Mouse (Mus musculus) heart, embryonic 16.5 days (tissue): ENCODE results near the gene Zfp219. TPM values are rescaled to one million over a fixed set of nuclear protein-coding genes. Genes with fewer than 3 reads are reported as not detected.
"Not testable (repeated sequence)": the region's sequence is repeated elsewhere in the genome, so short reads cannot be mapped to it uniquely, and the experiment has no call there.

ENCODE experiments used
- ATAC-seq: fragments of 200-750 bp; cut with Nextera tagmentation; replicated peaks from 2 replicates; pipeline ENCODE4 v1.8.0; 2017; ENCODE audit warnings: moderate number of reproducible peaks; ENCODE audit not compliant: insufficient read depth, low FRiP score; ENCODE audit errors: extremely low read depth
- H3K27ac ChIP-seq: fragments of 300-500 bp; sonication (generic); 2 replicates; pipeline ENCODE4 v1.5.1; 2014; ENCODE audit warnings: mild to moderate bottlenecking, low read length, control low read depth, moderate library complexity
- H3K27me3 ChIP-seq: fragments of 300-500 bp; sonication (generic); 2 replicates; pipeline ENCODE4 v1.6.1; 2014; ENCODE audit warnings: low read length, mixed read lengths; ENCODE audit not compliant: control insufficient read depth, insufficient read depth
- H3K36me3 ChIP-seq: fragments of 300-500 bp; sonication (generic); 2 replicates; pipeline ENCODE4 v1.6.1; 2014; ENCODE audit not compliant: control insufficient read depth, insufficient read depth
- H3K4me1 ChIP-seq: fragments of 300-500 bp; sonication (generic); 2 replicates; pipeline ENCODE4 v1.6.1; 2014; ENCODE audit warnings: low read length, mixed read lengths; ENCODE audit not compliant: control insufficient read depth, insufficient read depth
- H3K4me2 ChIP-seq: fragments of 300-500 bp; sonication (generic); 2 replicates; pipeline ENCODE4 v1.6.1; 2014; ENCODE audit warnings: low read depth, mild to moderate bottlenecking, control low read depth, low read length
- H3K4me3 ChIP-seq: fragments of 300-500 bp; sonication (generic); 2 replicates; pipeline ENCODE4 v1.5.1; 2014; ENCODE audit warnings: mild to moderate bottlenecking, control low read depth, low read length
- H3K9ac ChIP-seq: fragments of 300-500 bp; sonication (generic); 2 replicates; pipeline ENCODE4 v1.6.1; 2014; ENCODE audit warnings: low read length, control low read depth
- H3K9me3 ChIP-seq: fragments of 300-500 bp; sonication (generic); replicated peaks from 2 replicates; pipeline ENCODE4 v1.6.1; 2016; ENCODE audit warnings: low read length; ENCODE audit not compliant: control insufficient read depth
- WGBS: fragments of 180-500 bp; shearing (Covaris S2); extraction: QIAGEN DNeasy Blood & Tissue Kit; methylation state at CpG from one replicate; pipeline ENCODE4 v1.1.7; 2014; 5-methylcytosine and 5-hydroxymethylcytosine counted together
- polyA plus RNA-seq: library from polyadenylated mRNA; unstranded; fragments of >200 nt; fragmentation: Nextera tagmentation; extraction: Ambion mirVana; gene quantifications from 2 replicates; pipeline ENCODE4 v1.2.1, GENCODE M21; 2015

Zfp219 gene
- polyA plus RNA-seq = 18.7 and 19.7 TPM in 2 replicates

- Histone ChIP-seq H3K4me1 (peaks cover 23% of the 10 kb centered on the region), H3K27ac (peak within 1 kb of the TSS; percentile 100), H3K4me3 (peak within 1 kb of the TSS; percentile 77), H3K4me2 (peak within 1 kb of the TSS; percentile 68), H3K27me3 (no peaks in the 10 kb centered on the region), H3K36me3 (no peaks in the 10 kb centered on the region), H3K9me3 (no peaks in the 10 kb centered on the region), H3K9ac (peak within 1 kb of the TSS; percentile 92)
- 9% methylated on average over 15 of the region's 15 CpGs for WGBS
- ATAC-seq = peak; percentile 65
These were observed at the start of gene Zfp219 for GRCm38 (mm10) chr14:52020486-52021137. Gene Zfp219, minus strand, starts transcription at chr14:52020733.

DNA sequence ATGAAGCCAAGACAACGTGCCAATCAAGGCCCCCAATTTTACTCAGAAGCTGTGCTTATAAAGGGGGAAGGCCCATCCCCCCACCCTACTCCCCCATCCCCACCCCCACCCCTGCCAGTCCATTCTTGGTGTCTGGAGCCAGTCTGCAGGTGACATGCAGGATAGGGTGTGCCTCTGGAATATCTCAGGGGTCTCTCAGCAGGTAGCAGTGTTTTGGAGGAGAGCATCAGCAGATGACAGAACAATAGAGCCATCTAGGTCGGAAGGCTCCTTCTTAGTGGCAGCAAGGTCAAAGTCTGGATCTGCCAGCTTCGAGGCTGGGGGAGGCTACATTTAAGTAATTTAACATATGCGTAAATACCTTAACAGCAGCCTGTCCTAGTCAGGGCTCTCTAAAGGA lies 45.6 kb upstream of the Zfp219 start:
- Histone ChIP-seq H3K27me3 (no peaks in the 10 kb centered on the region), H3K9me3 (no peaks in the 10 kb centered on the region), H3K4me3 (no peak overlapping the region), H3K4me1 (no peaks in the 10 kb centered on the region), H3K27ac (no peak overlapping the region), H3K4me2 (no peak overlapping the region), H3K36me3 (no peaks in the 10 kb centered on the region), H3K9ac (no peak overlapping the region)
- WGBS = 43% methylated on average over 4 of the region's 4 CpGs
- no peak for ATAC-seq

- 77% methylated on average over 8 of the region's 8 CpGs for WGBS
- H3K4me3 ChIP-seq = no peak overlapping the region
- no peaks in the 10 kb centered on the region for H3K36me3 ChIP-seq
- no peak overlapping the region for H3K27ac ChIP-seq
- H3K9ac ChIP-seq = no peak overlapping the region
- ATAC-seq = no peak
- no peaks in the 10 kb centered on the region for H3K27me3 ChIP-seq
- no peaks in the 10 kb centered on the region for H3K4me1 ChIP-seq
- H3K9me3 ChIP-seq = no peaks in the 10 kb centered on the region
- H3K4me2 ChIP-seq = no peak overlapping the region
These were observed 41.3 kb upstream of the Zfp219 start for GRCm38 (mm10) chr14:52061798-52062197.

- H3K9me3 ChIP-seq = no peaks in the 10 kb centered on the region
- H3K4me3 ChIP-seq = no peak overlapping the region
- WGBS = 86% methylated on average over 1 of the region's 1 CpGs
- H3K4me1 ChIP-seq = no peaks in the 10 kb centered on the region
- no peak overlapping the region for H3K9ac ChIP-seq
- no peak overlapping the region for H3K27ac ChIP-seq
- no peaks in the 10 kb centered on the region for H3K36me3 ChIP-seq
- no peak for ATAC-seq
- no peaks in the 10 kb centered on the region for H3K27me3 ChIP-seq
- no peak overlapping the region for H3K4me2 ChIP-seq
These were observed 40.3 kb upstream of the Zfp219 start for GRCm38 (mm10) chr14:52060800-52061199.

- WGBS = 54% methylated on average over 4 of the region's 4 CpGs
- H3K27ac ChIP-seq = no peak overlapping the region
These were observed 39.4 kb upstream of the Zfp219 start for GRCm38 (mm10) chr14:52059982-52060381.

GRCm38 (mm10) chr14:52052720-52053119 lies 32.2 kb upstream of the Zfp219 start:
- H3K36me3 ChIP-seq, H3K9ac ChIP-seq, H3K9me3 ChIP-seq, H3K4me1 ChIP-seq, H3K4me3 ChIP-seq, H3K4me2 ChIP-seq, ATAC-seq, H3K27ac ChIP-seq, H3K27me3 ChIP-seq: not testable (repeated sequence)
- 86% methylated on average over 3 of the region's 3 CpGs for WGBS

More at GRCm38 (mm10) chr14:52059982-52060381, 39.4 kb upstream of the Zfp219 start:
- H3K9ac ChIP-seq = no peak overlapping the region
- H3K4me1 ChIP-seq = no peaks in the 10 kb centered on the region
- no peaks in the 10 kb centered on the region for H3K9me3 ChIP-seq
- H3K4me3 ChIP-seq = no peak overlapping the region
- no peak overlapping the region for H3K4me2 ChIP-seq
- no peaks in the 10 kb centered on the region for H3K27me3 ChIP-seq
- H3K36me3 ChIP-seq = no peaks in the 10 kb centered on the region
- no peak for ATAC-seq

DNA sequence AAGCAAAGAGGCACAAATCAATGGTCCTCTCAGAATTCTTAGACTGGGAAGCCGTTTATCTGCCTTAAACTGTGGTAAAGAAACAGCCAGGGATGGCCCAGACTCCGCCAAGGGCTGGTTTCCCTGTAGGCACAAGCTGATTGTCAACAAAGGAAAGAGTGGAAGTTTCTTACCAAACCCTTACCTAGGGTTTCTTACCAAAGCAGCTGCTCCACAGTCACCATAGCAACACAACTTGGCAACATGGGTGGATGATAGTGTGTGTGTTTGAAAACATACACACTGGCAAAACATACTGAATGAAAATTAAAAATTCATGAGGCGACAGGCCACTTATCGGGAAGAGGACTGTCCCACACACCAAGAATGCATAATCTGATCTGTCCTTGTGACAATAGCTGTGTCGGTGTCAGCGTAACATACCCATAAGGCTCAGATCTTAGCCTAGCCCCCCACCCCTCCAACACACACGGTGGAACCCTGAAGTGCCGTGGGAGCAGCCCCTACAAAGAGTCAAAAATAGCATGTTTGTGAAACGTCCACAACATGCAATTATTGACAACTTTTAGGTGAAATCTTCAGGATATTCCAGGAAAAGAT lies 25.5 kb upstream of the Zfp219 start:
- Histone ChIP-seq H3K9ac (no peak overlapping the region), H3K9me3 (no peaks in the 10 kb centered on the region), H3K4me2 (no peak overlapping the region), H3K36me3 (no peaks in the 10 kb centered on the region), H3K27me3 (no peaks in the 10 kb centered on the region), H3K4me3 (no peak overlapping the region), H3K27ac (no peak overlapping the region), H3K4me1 (peaks cover 3% of the 10 kb centered on the region; the same call in 1 of the 2 replicates)
- ATAC-seq = no peak
- WGBS = 73% methylated on average over 9 of the region's 9 CpGs

DNA sequence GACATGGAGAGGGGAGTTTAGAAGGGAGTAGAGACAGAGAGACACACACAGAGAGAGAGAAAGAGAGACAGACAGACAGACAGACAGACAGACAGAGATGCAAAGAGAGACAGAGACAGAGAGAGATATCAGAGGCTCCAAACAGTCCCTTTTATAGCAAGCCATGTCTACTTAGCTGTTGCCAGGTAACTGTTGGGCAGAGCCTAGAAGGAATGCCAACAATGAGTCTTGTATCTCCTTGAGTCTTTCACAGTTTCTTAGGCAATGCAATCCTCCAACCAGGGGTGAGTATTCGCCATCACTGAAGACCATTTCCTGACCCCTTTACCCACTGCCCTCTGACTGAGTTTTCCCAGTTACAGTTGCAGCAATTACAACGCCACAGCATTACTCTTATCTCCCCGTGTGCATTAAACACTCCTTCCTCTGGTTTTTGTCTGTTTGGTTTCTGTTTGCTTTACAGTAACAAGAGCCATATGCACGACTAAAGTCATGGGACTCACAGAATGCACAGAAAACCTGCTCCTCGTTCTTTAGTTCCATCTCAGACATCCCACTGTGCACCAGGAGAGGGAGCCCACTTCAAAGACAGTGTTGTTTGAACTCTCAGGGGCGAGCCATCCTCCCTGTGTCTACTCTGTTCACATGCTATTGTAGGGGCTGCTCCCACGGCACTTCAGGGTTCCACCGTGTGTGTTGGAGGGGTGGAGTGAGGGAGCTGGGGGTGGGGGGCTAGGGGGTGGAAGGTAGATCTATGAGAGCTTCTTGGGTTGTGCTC lies 24.6 kb upstream of the Zfp219 start:
- no peaks in the 10 kb centered on the region for H3K9me3 ChIP-seq
- H3K4me3 ChIP-seq = no peak overlapping the region
- H3K27ac ChIP-seq = no peak overlapping the region
- peaks cover 3% of the 10 kb centered on the region; the same call in 1 of the 2 replicates for H3K4me1 ChIP-seq
- no peaks in the 10 kb centered on the region for H3K27me3 ChIP-seq
- ATAC-seq = peak; percentile 63; the same call in 1 of the 2 replicates
- WGBS = 5% methylated on average over 8 of the region's 8 CpGs
- no peak overlapping the region for H3K9ac ChIP-seq
- H3K4me2 ChIP-seq = peak overlapping the region; percentile 36; the same call in 1 of the 2 replicates
- no peaks in the 10 kb centered on the region for H3K36me3 ChIP-seq

- H3K4me3 ChIP-seq = no peak overlapping the region
- H3K27ac ChIP-seq = no peak overlapping the region
- no peaks in the 10 kb centered on the region for H3K27me3 ChIP-seq
- H3K4me1 ChIP-seq = peaks cover 3% of the 10 kb centered on the region; the same call in 1 of the 2 replicates
- ATAC-seq = no peak
- H3K9ac ChIP-seq = no peak overlapping the region
- 46% methylated on average over 6 of the region's 6 CpGs for WGBS
- no peaks in the 10 kb centered on the region for H3K36me3 ChIP-seq
- no peak overlapping the region for H3K4me2 ChIP-seq
- H3K9me3 ChIP-seq = no peaks in the 10 kb centered on the region
These were observed 22.9 kb upstream of the Zfp219 start for GRCm38 (mm10) chr14:52043446-52043845.
